Mouse (Mus musculus): ENCODE measurements around the gene Hist2h2aa1.
"Not testable (repeated sequence)": the region's sequence is repeated elsewhere in the genome, so short reads cannot be mapped to it uniquely, and the experiment has no call there.

The Hist2h2aa1 gene

GRCm38 (mm10) chr3:96245003-96245886 is at the start of gene Hist2h2aa1:
Hist2h2aa1 (plus strand) TSS chr3:96245497.
- in situ Hi-C loops (cut with MboI, MseI) = loop anchor here in 1 of 2 experiments (25.0 kb wide), 1 partner anchor 1133 kb away; the partner anchor contains the start of genes Pip5k1a, Tmod4 and Vps72

GRCm38 (mm10) chr3:96195616-96196313 is 49.5 kb upstream of the Hist2h2aa1 start:
- in situ Hi-C loops (cut with MboI, MseI) = no loop called here

- in situ Hi-C loops (cut with MboI, MseI) = no loop called here
Observed at GRCm38 (mm10) chr3:96196437-96197128, 48.7 kb upstream of the Hist2h2aa1 start.

GRCm38 (mm10) chr3:96197129-96197749 is 48.1 kb upstream of the Hist2h2aa1 start:
- in situ Hi-C loops (cut with MboI, MseI) = no loop called here

GRCm38 (mm10) chr3:96198181-96198580 is 47.1 kb upstream of the Hist2h2aa1 start:
- in situ Hi-C loops (cut with MboI, MseI) = no loop called here

GRCm38 (mm10) chr3:96198601-96199251 is 46.6 kb upstream of the Hist2h2aa1 start:
- in situ Hi-C loops (cut with MboI, MseI) = not testable (repeated sequence)

- in situ Hi-C loops (cut with MboI, MseI) = no loop called here
Observed at GRCm38 (mm10) chr3:96199731-96200130, 45.6 kb upstream of the Hist2h2aa1 start.

- in situ Hi-C loops (cut with MboI, MseI) = no loop called here
Observed at GRCm38 (mm10) chr3:96207819-96208218, 37.5 kb upstream of the Hist2h2aa1 start.

GRCm38 (mm10) chr3:96209242-96209641 is 36.1 kb upstream of the Hist2h2aa1 start:
- in situ Hi-C loops (cut with MboI, MseI) = no loop called here

- in situ Hi-C loops (cut with MboI, MseI) = no loop called here
Observed at GRCm38 (mm10) chr3:96219191-96219641, 26.1 kb upstream of the Hist2h2aa1 start.

GRCm38 (mm10) chr3:96219661-96220130 is 25.6 kb upstream of the Hist2h2aa1 start, which contains the start of the genes Bola1 and Hist2h2ab:
Bola1 (minus strand) TSS chr3:96219709.
Hist2h2ab (plus strand) TSS chr3:96219865.
- in situ Hi-C loops (cut with MboI, MseI) = no loop called here

GRCm38 (mm10) chr3:96220131-96220764 is 25.0 kb upstream of the Hist2h2aa1 start:
- in situ Hi-C loops (cut with MboI, MseI) = not testable (repeated sequence)

GRCm38 (mm10) chr3:96220765-96221639 is 24.3 kb upstream of the Hist2h2aa1 start, which contains the start of the genes Hist2h2ac and Hist2h2be:
Hist2h2ac (minus strand) TSS chr3:96220880.
Hist2h2be (plus strand) TSS chr3:96221119.
- in situ Hi-C loops (cut with MboI, MseI) = no loop called here

GRCm38 (mm10) chr3:96221640-96222038 is 23.7 kb upstream of the Hist2h2aa1 start:
- in situ Hi-C loops (cut with MboI, MseI) = no loop called here

- in situ Hi-C loops (cut with MboI, MseI) = no loop called here
Observed at GRCm38 (mm10) chr3:96222774-96223173, 22.5 kb upstream of the Hist2h2aa1 start.

- in situ Hi-C loops (cut with MboI, MseI) = loop anchor here (5.0 to 25.0 kb wide), 2 partner anchors 53 to 1113 kb away; partner anchors contain the start of genes Pip5k1a (in 1 of the 2), Sf3b4 (in 1 of the 2), Tmod4 (in 1 of the 2) and Vps72 (in 1 of the 2)
Observed at GRCm38 (mm10) chr3:96225421-96225820, 19.9 kb upstream of the Hist2h2aa1 start.

GRCm38 (mm10) chr3:96226695-96227648 is 18.3 kb upstream of the Hist2h2aa1 start:
- in situ Hi-C loops (cut with MboI, MseI) = loop anchor here (5.0 to 25.0 kb wide), 2 partner anchors 55 to 1115 kb away; partner anchors contain the start of genes Pip5k1a (in 1 of the 2), Sf3b4 (in 1 of the 2), Tmod4 (in 1 of the 2) and Vps72 (in 1 of the 2)
